Mouse (Mus musculus) heart, embryonic 11.5 days (tissue): Measurements from ENCODE around the gene Arsg. TPM values are rescaled to one million over a fixed set of nuclear protein-coding genes. Genes with fewer than 3 reads are reported as not detected.
"Not testable (repeated sequence)": the region's sequence is repeated elsewhere in the genome, so short reads cannot be mapped to it uniquely, and the experiment has no call there.

Experiments
- ATAC-seq: fragments of 200-750 bp; cut with Nextera tagmentation; replicated peaks from 2 replicates; pipeline ENCODE4 v1.8.0; 2017; ENCODE audit warnings: moderate library complexity; ENCODE audit not compliant: insufficient number of reproducible peaks, low FRiP score, low TSS enrichment
- H3K27ac ChIP-seq: fragments of 300-500 bp; sonication (generic); 2 replicates; pipeline ENCODE4 v1.5.1; 2014; ENCODE audit warnings: mild to moderate bottlenecking, low read depth, low read length
- H3K27me3 ChIP-seq: fragments of 300-500 bp; sonication (generic); 2 replicates; pipeline ENCODE4 v1.6.1; 2014; ENCODE audit warnings: mild to moderate bottlenecking, low read length, mixed read lengths; ENCODE audit not compliant: control insufficient read depth, insufficient read depth
- H3K36me3 ChIP-seq: fragments of 300-500 bp; sonication (generic); 2 replicates; pipeline ENCODE4 v1.6.1; 2014; ENCODE audit warnings: mild to moderate bottlenecking, low read length, moderate library complexity, mixed read lengths; ENCODE audit not compliant: control insufficient read depth, insufficient read depth
- H3K4me1 ChIP-seq: fragments of 300-500 bp; sonication (generic); 2 replicates; pipeline ENCODE4 v1.6.1; 2014; ENCODE audit warnings: low read length; ENCODE audit not compliant: control insufficient read depth, insufficient read depth
- H3K4me2 ChIP-seq: fragments of 300-500 bp; sonication (generic); 2 replicates; pipeline ENCODE4 v1.6.1; 2014; ENCODE audit warnings: mild to moderate bottlenecking, moderate library complexity
- H3K4me3 ChIP-seq: fragments of 300-500 bp; sonication (generic); 2 replicates; pipeline ENCODE4 v1.5.1; 2014; ENCODE audit warnings: low read depth, low read length
- H3K9ac ChIP-seq: fragments of 300-500 bp; sonication (generic); 2 replicates; pipeline ENCODE4 v1.6.1; 2014; ENCODE audit warnings: mild to moderate bottlenecking, low read depth, low read length, moderate library complexity
- H3K9me3 ChIP-seq: fragments of 300-500 bp; sonication (generic); replicated peaks from 2 replicates; pipeline ENCODE4 v1.6.1; 2016; ENCODE audit warnings: low read length; ENCODE audit not compliant: control insufficient read depth
- WGBS: fragments of 180-500 bp; shearing (Covaris S2); extraction: QIAGEN DNeasy Blood & Tissue Kit; methylation state at CpG from one replicate; pipeline ENCODE4 v1.1.7; 2014; ENCODE audit not compliant: insufficient replicate concordance; 5-methylcytosine and 5-hydroxymethylcytosine counted together
- polyA plus RNA-seq: library from polyadenylated mRNA; unstranded; fragments of >200 nt; fragmentation: Nextera tagmentation; extraction: Ambion mirVana; gene quantifications from 2 replicates; pipeline ENCODE4 v1.2.1, GENCODE M21; 2014

Gene Arsg
- polyA plus RNA-seq, 1 experiment from 2014 or later: 4.2 TPM

DNA sequence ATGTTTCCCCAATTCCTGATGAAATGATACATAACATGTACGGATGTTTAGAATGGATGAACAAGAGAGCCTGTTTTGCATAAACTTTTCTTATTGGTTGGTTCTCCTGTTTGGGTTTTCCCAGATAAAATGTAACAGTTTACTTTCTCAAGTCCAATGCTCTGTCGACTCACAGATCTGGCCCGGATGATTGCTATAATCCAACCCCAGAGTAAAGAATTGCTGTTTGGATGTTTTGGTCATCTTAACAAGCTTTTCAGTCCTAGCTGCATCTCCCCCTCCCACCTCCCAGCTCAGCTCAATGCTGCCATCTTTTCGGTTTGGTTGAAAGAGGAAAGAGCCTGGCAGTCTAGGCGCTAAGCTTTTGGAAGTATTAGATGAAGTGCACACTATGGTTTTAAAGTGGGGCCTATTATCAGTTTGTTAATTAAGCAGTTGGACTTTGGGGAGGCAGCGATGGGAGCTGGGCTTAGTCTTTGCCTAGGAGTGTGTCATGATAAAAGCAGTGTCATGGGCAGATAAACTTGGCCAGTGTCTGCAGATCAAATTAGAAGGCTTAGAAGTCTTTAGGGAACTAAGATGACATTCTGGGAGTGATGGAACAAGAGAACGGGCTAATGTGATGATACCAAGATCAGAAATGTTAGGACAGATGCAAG is 139.8 kb downstream of the Arsg start:
- Histone ChIP-seq H3K4me1 (peaks cover 23% of the 10 kb centered on the region), H3K27ac (no peak overlapping the region), H3K4me3 (no peak overlapping the region), H3K4me2 (no peak overlapping the region), H3K27me3 (no peaks in the 10 kb centered on the region), H3K36me3 (no peaks in the 10 kb centered on the region), H3K9me3 (no peaks in the 10 kb centered on the region), H3K9ac (no peak overlapping the region)
- ATAC-seq: no peak
- 57% methylated on average over 7 of the region's 7 CpGs for WGBS

DNA sequence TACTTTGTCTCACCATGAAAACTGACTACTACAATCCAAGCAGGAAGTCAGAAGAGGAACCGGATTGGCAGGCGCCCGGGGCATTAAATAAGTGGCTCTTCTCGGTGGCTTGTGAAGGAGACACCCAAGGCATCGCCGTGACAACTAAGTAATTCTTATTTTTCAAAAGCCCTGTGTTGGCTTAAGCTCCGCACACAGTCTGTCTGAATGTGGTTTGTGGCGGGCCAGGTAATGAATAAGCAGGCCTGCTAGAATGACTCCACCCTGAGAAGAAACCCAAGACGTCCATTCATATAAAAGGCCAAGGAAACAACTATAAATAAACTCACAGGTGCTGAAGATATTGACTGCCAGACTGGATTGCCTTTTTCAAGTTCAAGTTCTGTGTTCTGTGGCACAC is 142.1 kb downstream of the Arsg start:
- no peaks in the 10 kb centered on the region for H3K27me3 ChIP-seq
- H3K27ac ChIP-seq: no peak overlapping the region
- ATAC-seq: no peak
- H3K9me3 ChIP-seq: no peaks in the 10 kb centered on the region
- no peak overlapping the region for H3K4me3 ChIP-seq
- no peak overlapping the region for H3K9ac ChIP-seq
- H3K36me3 ChIP-seq: no peaks in the 10 kb centered on the region
- WGBS: 76% methylated on average over 9 of the region's 9 CpGs
- no peak overlapping the region for H3K4me2 ChIP-seq
- peaks cover 7% of the 10 kb centered on the region for H3K4me1 ChIP-seq

DNA sequence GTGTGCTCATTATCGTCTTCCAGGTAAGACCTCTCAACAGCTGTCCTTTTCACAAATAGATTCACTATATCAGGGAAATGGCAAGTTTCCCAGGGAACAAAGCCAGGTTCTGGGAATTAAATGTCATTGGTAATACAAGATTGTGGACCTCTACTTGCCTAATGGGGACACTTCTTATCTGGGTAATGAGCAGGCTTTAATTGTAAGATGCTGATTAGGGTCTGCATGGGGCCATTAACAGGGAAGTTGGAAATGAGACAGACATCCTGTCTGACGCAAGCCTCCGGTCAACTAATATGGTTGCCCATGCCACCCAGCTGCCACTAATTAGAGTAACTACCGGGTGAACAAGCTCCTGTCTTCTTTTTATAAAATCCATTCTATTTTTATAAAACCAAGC is 143.2 kb downstream of the Arsg start:
- no peak for ATAC-seq
- WGBS: 59% methylated on average over 4 of the region's 4 CpGs
- Histone ChIP-seq H3K4me2 (no peak overlapping the region), H3K27ac (peak overlapping the region; percentile 55; the same call in 1 of the 2 replicates), H3K27me3 (no peaks in the 10 kb centered on the region), H3K36me3 (no peaks in the 10 kb centered on the region), H3K9me3 (no peaks in the 10 kb centered on the region), H3K4me1 (peaks cover 5% of the 10 kb centered on the region; the same call in 1 of the 2 replicates), H3K9ac (no peak overlapping the region), H3K4me3 (no peak overlapping the region)

DNA sequence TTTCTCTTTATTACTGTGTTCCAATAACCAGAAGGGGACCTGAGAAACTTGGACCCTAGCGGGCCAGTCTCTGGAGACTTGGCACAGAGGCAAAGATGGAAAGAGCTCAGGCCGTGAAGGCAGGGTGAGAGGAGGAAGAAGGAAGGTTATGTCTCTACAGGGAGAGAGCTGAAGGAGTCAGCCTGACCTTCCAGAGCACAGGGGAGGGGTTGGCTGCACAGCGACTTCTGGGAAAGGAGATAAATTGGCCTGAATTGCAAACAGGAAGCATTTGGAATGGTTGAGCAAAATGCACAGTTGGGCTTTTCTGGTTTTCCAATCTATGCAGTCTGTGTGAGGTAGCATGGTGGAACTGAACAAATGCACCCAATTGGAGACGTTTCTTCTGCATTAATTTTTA is 143.6 kb downstream of the Arsg start:
- no peak for ATAC-seq
- no peaks in the 10 kb centered on the region for H3K36me3 ChIP-seq
- peaks cover 7% of the 10 kb centered on the region; the same call in 1 of the 2 replicates for H3K4me1 ChIP-seq
- WGBS: 45% methylated on average over 4 of the region's 4 CpGs
- H3K4me3 ChIP-seq: no peak overlapping the region
- no peak overlapping the region for H3K4me2 ChIP-seq
- no peak overlapping the region for H3K9ac ChIP-seq
- H3K27ac ChIP-seq: peak overlapping the region; percentile 55; the same call in 1 of the 2 replicates
- no peaks in the 10 kb centered on the region for H3K9me3 ChIP-seq
- no peaks in the 10 kb centered on the region for H3K27me3 ChIP-seq

DNA sequence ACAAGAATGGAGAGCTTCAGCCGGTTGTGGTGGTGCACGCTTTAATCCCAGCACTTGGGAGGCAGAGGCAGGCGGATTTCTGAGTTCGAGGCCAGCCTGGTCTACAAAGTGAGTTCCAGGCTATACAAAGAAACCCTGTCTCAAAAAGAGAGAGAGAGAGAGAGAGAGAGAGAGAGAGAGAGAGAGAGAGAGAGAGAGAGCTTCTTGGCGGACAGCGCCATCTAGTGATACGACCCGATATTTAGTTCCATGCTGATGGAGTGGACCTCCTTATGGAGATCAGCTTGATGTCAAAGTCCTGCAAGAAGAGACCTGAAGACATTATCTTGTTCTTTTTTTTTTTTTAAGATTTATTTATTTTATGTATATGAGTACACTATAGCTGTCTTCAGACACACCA is 145.9 kb downstream of the Arsg start:
- H3K4me3 ChIP-seq, H3K27me3 ChIP-seq, H3K27ac ChIP-seq, H3K9me3 ChIP-seq, H3K36me3 ChIP-seq, H3K9ac ChIP-seq, ATAC-seq, H3K4me2 ChIP-seq: not testable (repeated sequence)
- peaks cover 18% of the 10 kb centered on the region for H3K4me1 ChIP-seq
- WGBS: 29% methylated on average over 8 of the region's 8 CpGs

DNA sequence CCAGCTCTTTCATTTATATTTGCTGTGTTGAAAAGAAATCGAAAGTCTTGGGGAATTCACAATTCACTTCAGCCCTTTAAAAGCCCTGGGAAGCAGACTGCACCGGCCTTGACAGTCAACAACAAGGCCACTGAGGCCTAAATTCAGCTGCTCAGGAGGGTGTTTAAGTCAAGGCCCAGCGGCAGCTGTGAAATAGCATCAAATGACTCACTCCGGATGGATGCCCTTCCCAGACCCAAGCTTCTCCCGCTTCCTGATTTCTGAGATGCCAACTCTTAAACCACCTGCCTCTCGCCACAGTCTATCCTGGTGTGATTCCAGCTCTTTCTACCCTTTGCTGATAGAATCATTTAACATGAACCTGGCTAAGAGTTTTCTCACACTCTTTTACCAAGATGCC is 147.2 kb downstream of the Arsg start:
- no peak overlapping the region for H3K9ac ChIP-seq
- H3K27me3 ChIP-seq: no peaks in the 10 kb centered on the region
- no peak for ATAC-seq
- no peaks in the 10 kb centered on the region for H3K36me3 ChIP-seq
- no peak overlapping the region for H3K27ac ChIP-seq
- no peaks in the 10 kb centered on the region for H3K9me3 ChIP-seq
- peaks cover 18% of the 10 kb centered on the region for H3K4me1 ChIP-seq
- no peak overlapping the region for H3K4me2 ChIP-seq
- 66% methylated on average over 6 of the region's 6 CpGs for WGBS
- no peak overlapping the region for H3K4me3 ChIP-seq

DNA sequence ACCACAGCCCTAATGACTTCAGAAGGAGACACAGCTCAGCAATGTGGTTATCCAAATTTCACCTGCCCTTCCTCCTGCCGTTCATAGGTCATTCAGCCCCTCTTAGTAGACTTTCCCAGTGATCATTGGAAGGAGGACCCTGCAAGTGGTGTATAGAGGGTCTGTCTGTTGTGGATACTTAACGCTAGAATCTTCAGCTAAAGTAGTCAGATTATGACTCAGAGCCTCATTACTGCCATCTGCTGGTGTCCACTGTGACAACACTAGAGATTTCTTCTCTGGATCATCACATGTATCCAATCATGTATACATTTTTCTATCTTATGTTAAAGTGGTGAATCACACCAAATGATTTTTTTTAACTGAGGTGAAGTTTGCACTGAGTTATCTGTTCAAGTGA is 148.0 kb downstream of the Arsg start:
- no peak overlapping the region for H3K9ac ChIP-seq
- H3K9me3 ChIP-seq: no peaks in the 10 kb centered on the region
- no peak for ATAC-seq
- WGBS: 17% methylated on average over 2 of the region's 2 CpGs
- H3K27me3 ChIP-seq: no peaks in the 10 kb centered on the region
- H3K36me3 ChIP-seq: no peaks in the 10 kb centered on the region
- no peak overlapping the region for H3K4me2 ChIP-seq
- no peak overlapping the region for H3K4me3 ChIP-seq
- no peak overlapping the region for H3K27ac ChIP-seq
- H3K4me1 ChIP-seq: peaks cover 18% of the 10 kb centered on the region

DNA sequence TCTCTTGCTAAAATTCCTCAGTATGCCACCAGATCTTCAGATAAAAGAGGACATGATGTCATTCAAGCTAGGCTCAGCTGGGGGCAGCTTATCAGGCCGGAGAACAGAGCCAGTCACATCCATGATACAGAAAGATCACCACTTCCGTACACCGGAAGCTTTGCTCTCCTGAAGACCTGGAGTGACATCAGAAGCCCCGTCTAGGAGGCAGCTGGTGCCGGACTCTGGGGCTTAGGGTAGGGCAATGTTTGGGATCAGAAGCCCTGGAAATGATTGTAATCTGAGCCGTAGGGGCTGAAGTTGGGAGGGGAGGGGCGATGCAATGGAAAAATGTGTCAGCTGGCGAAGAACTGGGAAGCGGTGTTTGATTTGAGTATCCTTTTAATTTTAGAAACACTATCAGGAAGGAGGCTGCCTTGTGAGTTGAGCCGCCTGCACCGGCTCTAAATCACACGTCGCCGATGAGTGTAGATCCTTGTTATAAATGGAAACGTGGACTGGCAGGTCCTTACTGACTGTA is 149.4 kb downstream of the Arsg start:
- no peaks in the 10 kb centered on the region for H3K9me3 ChIP-seq
- peak overlapping the region; percentile 13 for H3K9ac ChIP-seq
- H3K27ac ChIP-seq: peak overlapping the region; percentile 88
- WGBS: 3% methylated on average over 15 of the region's 15 CpGs
- no peaks in the 10 kb centered on the region for H3K36me3 ChIP-seq
- H3K4me1 ChIP-seq: peaks cover 18% of the 10 kb centered on the region
- H3K27me3 ChIP-seq: no peaks in the 10 kb centered on the region
- H3K4me3 ChIP-seq: no peak overlapping the region
- peak overlapping the region; percentile 54 for H3K4me2 ChIP-seq
- ATAC-seq: peak; percentile 62
